Mouse (Mus musculus): ENCODE results near the gene Tmco1.

GRCm38 (mm10) chr1:167292447-167292846, 15.7 kb upstream of the Tmco1 start:
- no peak for TF ChIP-seq HCFC1 (IDR thresholded peaks at IDR 0.05; ENCODE audit: borderline replicate concordance, insufficient read depth, low read length)
- no peak for TF ChIP-seq CHD2 (IDR thresholded peaks at IDR 0.05; ENCODE audit: low read depth, low read length)
- no peak for TF ChIP-seq ZC3H11A (IDR thresholded peaks at IDR 0.05; ENCODE audit: borderline replicate concordance, low read depth, low read length)
- no peak for TF ChIP-seq MAFK (IDR thresholded peaks at IDR 0.05; ENCODE audit: insufficient read depth, low read depth, low read length)
- no peak for TF ChIP-seq ZNF384 (IDR thresholded peaks at IDR 0.05; ENCODE audit: low read depth, low read length)
